Mouse (Mus musculus): ENCODE data around the gene Cela1.

Cela1 gene

GRCm38 (mm10) chr15:100669337-100669736 is 18.4 kb downstream of the Cela1 start, which contains the start of gene Bin2:
Bin2 (minus strand) TSS chr15:100669553.
- DNase-seq, result peak; percentile 91 to 94

DNA sequence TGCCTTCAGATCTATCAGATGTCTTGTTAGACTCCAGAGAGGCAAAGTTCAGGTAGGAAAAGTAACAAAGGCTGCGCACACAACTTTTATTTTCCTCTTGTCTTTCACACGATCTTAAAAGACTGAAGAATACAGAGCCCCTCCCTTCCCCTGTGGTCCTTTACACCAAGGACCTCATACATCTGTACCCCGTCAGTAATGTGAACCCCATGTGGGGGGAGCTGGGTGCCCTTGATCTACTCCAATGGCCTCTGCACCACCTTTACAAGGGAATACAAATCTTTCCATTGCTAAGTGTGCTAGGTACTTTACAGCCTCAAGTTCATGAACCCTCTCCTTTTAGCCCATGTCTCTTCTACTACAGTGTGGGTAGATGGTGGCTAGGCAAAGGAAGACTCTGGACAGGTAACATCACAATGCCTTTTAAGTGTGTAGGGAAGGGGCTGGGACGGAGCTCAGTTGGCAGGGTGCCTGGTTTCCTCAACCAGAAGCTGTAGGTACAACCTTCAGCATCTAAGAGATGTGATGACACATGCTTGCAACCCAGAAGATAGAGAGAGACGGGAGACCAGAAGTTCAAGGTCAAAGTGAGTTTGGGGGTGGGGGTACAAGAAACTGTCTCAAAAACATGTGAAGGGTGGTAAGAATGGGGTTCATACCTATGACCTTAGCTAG is 19.7 kb downstream of the Cela1 start:
- DNase-seq, result peak; percentile 49 to 63

DNA sequence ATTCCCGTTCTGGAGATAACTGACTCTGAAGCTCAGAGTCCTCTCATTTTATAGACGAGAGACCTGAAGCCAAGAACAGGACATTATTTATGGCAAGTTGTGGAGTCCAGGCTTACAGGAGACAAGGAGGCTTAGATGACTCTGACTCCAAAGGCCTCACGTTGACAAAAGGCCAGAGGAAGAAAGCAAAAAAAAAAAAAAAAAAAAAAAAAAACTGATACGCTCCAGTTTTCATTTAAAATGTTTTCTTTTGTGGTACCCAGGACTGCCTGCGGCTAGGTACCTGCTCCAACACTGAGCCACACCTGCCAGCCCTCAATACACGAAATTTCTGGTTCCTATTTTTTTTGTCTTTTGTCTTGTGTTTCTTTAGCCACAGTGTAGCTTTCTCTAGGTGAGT is 20.3 kb downstream of the Cela1 start:
- DNase-seq, result no peak

DNA sequence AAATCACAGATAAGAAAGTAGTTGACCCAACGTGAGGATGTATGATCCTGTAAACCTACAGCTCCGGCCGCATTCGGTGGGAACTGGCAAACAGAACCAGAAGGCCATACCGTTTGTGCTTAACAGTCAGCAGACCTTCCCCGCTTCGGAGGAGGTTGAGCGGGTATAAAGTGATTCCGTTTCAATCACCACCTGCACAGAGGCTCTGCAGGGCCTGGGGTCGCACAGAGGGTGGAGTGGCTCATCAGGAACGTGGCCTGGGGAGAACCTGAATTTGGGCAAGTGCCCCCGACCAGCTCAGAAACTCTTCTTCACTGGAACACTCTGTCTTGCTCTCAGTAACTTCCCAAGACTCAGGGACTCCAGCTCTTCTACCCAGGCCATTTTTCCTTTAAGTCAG is 20.9 kb downstream of the Cela1 start:
- peak in 1 of 2 experiments; percentile 37 for DNase-seq

- peak; percentile 42 to 47 for DNase-seq
Measured at GRCm38 (mm10) chr15:100666219-100666696, 21.5 kb downstream of the Cela1 start.

DNA sequence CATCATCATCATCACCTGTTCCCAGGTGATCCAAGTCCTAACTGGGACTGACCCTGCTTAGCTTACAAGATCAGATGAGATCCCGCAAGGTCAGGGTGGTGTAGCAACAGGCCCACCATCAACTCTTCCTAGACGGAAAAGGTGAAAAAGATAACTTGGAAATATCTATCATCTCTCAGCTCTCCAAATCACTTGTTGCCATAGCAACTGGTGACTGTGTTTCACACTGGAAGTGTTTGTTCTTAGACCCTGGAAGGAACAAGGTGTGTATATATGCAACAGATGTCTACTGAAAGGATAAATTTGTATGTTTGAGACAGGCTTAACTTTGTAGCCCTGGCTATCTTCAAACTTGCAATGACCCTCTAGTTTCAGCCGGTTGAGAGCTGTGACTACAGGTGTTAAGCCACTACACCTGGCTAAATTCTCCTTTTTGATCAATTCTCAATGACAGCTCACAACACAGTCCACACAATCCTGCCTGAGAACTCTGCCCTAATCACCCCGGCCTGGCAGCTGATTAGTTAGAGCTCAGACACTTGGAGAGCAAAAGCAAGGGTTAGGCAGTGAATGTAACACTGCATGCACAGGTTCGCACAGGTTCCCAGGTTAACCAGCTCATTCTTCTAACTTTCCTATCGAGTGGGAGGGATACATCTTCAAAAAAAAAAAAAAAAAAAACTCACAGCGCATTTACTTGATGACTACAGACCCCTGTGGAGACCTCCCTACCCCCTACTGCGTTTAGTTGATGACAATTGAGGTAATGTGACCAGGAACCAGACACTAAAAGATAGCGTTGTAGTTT is 22.1 kb downstream of the Cela1 start:
- no peak for DNase-seq

DNA sequence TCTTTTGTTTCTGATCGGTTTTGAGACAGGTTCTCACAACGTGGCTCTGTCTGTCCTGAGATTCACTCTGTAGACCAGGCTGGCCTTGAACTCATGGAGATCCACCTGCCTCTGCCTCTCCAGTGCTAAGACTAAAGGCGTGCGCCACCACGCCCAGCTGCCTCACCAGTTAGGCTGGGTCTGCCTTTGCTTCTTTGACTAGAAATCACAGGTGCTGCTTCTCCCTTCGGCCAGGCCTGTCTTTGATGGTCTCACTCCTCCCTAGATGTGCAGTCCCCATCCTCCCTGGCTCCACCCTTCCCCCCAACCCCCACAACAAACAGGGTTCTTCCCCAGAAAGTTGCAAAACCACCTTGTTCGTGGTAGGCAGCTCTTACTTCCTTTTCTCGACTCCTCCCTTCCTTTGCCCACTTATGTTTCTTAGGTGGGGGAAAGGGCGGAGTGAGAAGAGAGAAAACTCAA is 22.9 kb downstream of the Cela1 start:
- DNase-seq, result peak; percentile 69 to 79

- DNase-seq, result no peak
Measured at GRCm38 (mm10) chr15:100660805-100661204, 26.9 kb downstream of the Cela1 start.

DNA sequence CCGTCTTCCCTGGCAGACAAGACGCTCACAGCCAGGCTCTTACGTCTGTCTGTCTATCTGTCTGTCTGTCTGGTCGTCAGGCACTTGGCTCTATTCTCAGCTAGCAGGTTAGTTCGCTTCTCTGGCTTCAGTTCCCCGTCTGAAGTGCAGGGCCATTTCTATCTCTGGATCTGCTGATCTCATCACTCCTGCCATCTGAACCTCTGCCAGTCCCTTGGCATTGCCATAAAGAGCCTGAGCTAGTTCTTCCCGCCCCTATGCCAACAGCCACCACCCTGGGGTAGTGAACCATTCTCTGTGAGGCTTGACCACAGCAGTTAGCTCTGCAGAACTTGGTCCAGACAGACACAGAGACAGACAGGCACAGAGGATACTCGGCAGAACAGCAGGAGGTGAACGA is 27.4 kb downstream of the Cela1 start:
- DNase-seq, result no peak

- DNase-seq, result no peak
Measured at GRCm38 (mm10) chr15:100655201-100655600, 32.5 kb downstream of the Cela1 start.

DNA sequence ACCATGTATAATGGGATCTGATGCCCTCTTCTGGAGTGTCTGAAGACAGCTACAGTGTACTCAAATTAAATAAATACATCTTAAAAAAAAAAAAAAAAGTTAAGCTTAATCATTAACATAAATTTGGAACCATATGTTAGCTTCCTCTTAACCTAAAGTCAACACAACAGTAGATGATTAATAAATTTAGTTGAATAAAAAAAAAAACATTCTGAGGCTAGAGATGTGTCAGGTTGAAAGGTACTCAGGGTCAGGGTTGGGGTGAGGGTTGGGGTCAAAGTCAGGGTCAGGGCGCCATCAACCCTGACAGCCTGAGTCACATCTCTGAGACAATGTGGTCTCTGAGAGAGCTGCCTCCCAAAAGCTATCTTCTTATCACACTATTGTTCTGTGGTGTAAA is 33.5 kb downstream of the Cela1 start:
- no peak for DNase-seq

- DNase-seq, result no peak
Measured at GRCm38 (mm10) chr15:100651610-100652009, 36.1 kb downstream of the Cela1 start.

GRCm38 (mm10) chr15:100650111-100650510 is 37.6 kb downstream of the Cela1 start:
- DNase-seq, result no peak

GRCm38 (mm10) chr15:100646161-100646560 is 41.6 kb downstream of the Cela1 start:
- DNase-seq, result no peak

- DNase-seq, result no peak
Measured at GRCm38 (mm10) chr15:100642451-100642850, 45.3 kb downstream of the Cela1 start.

DNA sequence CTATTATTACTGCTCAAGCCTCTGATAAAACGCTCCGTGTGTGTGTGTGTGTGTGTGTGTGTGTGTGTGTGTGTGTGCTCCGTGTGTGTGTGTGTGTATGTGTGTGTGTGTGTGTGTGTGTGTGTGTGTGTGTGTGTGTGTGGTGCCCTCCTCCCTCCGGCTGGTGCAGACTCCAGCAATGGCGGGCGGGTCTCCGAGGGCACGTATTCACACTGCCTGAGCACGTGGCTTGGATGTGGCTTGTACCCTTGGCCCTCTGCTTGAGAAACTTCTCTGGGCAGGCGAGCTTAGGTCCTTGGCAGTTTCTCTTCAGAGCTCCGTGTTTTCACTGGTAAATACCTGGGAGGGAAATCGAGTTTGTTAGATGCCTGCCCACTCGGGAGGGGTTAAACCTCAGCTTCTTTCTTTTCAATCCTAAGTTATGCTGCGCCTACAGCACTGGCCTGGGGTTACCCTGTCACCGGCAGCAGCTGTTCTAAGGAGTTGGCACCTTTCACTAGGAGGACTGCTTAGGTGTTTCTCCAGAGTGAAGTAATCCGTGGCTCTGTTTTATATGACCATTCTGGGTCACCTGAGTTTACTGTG is 46.4 kb downstream of the Cela1 start:
- DNase-seq, result no peak

DNA sequence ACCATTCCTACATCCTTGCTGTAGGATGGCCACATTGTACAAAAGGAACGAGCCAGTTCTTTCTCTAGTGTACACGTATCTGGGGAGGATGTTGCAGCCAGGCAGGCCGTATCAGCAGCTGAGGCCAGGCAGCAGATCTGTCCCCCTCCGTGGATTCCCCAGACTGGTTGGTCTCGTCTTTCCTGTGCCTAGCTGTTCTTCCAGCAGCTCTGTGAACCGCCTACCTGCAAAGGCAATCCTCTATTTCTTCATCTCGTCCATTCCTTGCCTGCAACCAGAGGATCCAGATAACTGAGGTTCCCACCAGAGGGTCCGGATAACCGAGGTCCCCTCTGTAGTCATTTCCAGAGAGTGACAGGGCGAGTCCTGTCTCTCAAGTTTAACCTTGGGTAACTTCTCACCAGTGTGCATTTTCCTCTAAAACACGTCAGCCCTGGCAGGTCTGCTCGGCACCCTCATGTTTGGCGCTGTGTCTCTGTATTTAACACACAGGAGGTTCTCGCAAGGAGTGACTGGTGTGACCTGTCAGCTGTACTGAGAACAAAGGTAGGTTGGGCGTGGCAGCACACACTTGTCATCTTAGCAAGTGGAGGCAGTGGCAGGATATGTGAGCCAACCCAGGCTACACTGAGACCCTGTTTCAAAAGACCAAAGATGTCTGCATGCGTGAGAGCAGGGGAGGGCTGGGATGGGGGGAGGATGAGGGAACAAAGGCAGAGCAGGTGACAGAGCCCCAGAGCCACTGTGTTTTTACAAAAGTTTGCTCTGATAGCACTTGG is 47.6 kb downstream of the Cela1 start:
- DNase-seq, result peak in 1 of 2 experiments; percentile 31

DNA sequence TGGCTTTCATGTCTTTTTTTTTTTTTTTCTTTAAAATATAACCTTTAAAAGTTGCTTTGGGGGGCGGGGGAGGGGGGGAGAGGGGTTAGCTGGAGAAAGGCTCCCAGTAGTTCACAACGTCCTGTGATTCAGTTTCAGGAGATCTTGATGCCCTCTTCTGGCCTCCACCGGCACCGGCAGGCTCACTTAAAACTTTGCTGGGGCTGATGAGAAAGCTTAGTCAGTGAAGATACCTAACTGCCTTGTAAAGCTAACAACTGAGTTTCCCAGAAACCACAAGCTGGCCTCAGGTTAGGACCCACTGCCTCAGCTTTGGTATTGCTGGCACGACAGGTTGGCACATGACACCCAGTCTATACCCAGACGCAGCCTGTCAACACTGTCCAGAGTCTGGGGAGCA is 50.1 kb downstream of the Cela1 start:
- DNase-seq, result peak; percentile 56 to 62

DNA sequence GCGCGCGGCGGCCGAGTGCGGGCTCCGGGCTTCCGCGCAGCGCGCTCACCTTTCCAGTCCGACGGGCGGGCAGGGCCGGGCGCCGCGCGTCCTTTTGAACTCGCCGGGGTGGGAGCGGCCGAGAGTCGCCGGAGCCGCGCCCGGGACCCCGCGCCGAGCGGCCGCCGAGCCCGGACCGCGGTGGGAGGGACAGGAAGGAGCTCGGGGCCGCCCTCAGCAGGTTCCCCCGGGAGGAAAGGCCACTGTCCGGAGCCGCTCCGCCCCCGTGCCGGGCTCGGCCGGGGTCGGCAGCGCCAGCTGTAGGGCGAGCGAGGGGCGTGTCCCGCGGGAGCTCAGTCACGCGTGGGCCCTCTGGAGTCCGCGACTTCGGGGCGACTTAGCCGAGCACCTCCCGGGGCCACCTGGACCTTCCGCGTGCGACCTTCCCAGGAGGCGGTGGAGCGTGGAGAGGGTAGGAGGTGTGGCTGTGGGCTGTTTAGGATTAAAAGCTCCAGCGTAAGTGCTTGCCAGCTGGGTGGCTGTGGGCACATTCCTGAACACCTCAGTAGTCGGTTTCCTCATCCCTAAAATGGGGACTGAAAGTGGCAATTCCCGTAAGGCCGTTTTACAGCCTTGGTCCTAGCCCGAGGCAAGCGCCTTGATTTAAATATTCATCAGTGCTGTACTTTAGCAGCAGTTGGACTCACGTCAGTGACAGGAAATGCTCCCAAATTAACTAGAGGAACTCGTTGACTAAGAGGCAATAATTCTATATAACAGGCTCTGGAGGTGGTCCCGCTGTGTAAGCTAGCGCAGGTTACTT is 50.8 kb downstream of the Cela1 start, which contains the start of gene Smagp:
Gene Smagp (minus strand): TSS at position 241 of the 802 bp plus-strand sequence.
- DNase-seq, result peak in 1 of 2 experiments; percentile 37

DNA sequence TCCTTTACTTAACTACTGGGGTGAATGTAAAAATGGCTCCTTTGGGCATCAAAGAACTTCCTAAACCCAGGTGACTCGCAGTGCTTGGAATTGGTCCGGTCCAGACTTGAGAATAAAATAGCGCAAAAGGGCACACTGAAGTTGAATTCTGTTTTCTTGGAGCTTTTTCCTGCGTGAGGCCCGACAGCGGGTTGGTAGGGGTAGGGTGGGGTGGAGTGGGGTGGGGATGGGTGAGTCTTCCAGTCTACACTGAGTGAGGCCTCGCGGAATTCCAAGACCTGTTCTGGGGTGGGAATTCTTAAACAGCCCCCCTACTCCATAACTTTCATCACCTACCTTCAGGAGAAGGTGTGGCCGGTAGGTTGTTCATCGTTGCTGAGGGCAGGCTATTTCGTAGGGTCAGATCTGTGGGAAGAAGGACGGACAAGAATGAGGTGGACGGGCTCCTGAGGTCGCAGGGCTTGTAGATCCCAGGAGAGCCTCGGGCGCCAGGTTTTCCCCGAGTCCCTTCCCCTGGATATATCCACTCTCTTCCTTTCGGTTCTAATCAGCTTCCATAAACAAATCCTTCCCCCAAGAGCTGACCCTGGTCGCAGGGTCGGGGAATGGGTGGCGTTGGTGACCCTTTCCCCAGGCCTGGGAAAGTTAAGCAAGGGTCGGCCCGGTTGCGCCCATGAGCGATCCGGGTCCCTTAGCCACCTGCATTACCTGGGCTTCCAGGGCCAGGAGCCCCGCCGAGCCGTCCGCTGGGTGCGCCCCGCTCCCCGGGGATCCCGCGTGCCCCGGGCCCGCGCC is 51.7 kb downstream of the Cela1 start:
- no peak for DNase-seq

DNA sequence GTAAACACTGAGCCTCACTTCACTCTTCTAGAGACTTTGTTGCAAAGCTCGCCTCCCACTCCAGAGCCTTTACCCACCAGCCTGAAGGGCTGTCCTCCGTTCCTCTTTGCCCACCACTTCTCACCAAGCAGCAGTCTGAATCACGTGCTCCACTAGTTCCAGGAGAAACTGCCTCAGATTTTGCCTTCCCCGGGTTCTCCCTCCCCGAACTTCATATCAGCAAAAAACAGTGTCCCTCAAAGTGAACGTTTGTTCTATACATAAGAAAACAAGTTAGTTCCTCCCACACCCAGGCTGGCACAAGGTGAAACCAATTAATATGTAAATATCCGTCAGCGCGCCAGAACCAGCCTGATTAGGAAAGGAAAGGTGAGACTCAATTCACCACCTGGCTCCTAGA is 52.5 kb downstream of the Cela1 start:
- no peak for DNase-seq
